Mouse (Mus musculus) brain, embryonic 14.5 days (tissue): ENCODE results near the gene Guca2a.

Experiments used
- CTCF ChIP-seq: fragments of 200-500 bp; IDR thresholded peaks from 2 replicates; pipeline ENCODE4 v1.5.1; 2012; ENCODE audit warnings: inconsistent platforms, mild to moderate bottlenecking, moderate library complexity, borderline replicate concordance; ENCODE audit not compliant: insufficient read depth, insufficient read length; ENCODE audit errors: extremely low read depth
- POLR2A ChIP-seq: fragments of 200-500 bp; IDR thresholded peaks from 2 replicates; pipeline ENCODE4 v1.6.1; 2012; ENCODE audit warnings: mild to moderate bottlenecking, inconsistent platforms, borderline replicate concordance; ENCODE audit not compliant: poor library complexity, insufficient read depth, insufficient read length, severe bottlenecking; ENCODE audit errors: extremely low read depth

DNA sequence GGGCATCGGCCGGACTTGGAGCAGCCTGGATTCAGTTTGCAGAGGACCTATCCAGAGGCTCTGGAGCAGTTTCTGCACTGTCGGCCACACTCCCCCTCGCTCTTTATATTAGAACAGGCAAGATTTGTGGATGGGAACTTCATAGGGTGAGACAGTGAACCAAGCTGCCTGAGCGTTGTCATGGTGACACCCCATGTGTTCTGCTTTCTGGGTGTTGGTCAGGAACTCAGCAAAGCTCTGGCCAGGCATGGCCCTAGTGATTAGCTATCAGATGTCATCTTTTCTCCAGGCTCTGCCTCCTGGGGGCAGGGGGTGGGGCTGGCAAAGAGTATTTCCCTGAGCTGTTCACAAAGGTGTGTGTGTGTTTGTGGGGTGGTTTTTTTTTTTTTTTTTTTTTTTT lies 45.1 kb downstream of the Guca2a start:
- no peak for TF ChIP-seq POLR2A
- no peak for TF ChIP-seq CTCF
